Mouse (Mus musculus): ENCODE data around the gene Gm20518. TPM values are rescaled to one million over a fixed set of nuclear protein-coding genes. Genes with fewer than 3 reads are reported as not detected.

The Gm20518 gene
- polyA plus RNA-seq, 1 experiment = 7.7 TPM

- 21% methylated on average over 83 of the region's 83 CpGs for WGBS
- TF ChIP-seq POLR2A (IDR thresholded peaks at IDR 0.05; ENCODE audit: low read depth, low read length) (no peak), CTCF (conservative IDR thresholded peaks at IDR 0.05; ENCODE audit: insufficient read depth, insufficient read length, low read depth, low read length) (no peak)
- Histone ChIP-seq H3K4me1 (ENCODE audit: control insufficient read depth, insufficient read depth, low read length) (peaks cover 8% of the 10 kb centered on the region; the same call in 1 of the 2 replicates), H3K4me3 (ENCODE audit: insufficient read depth, low read depth, low read length) (peak overlapping the region; percentile 43), H3K27ac (ENCODE audit: insufficient read depth, low read depth, low read length) (no peak overlapping the region), H3K27me3 (replicated peaks; ENCODE audit: control insufficient read depth, insufficient read depth, low read length) (peaks cover 4% of the 10 kb centered on the region; the same call in 1 of the 2 replicates), H3K36me3 (ENCODE audit: control insufficient read depth, insufficient read depth, low read length) (no peaks in the 10 kb centered on the region)
- peak; percentile 53 for DNase-seq
These were observed 88.4 kb downstream of the Gm20518 start for GRCm38 (mm10) chr16:17802839-17803674.

GRCm38 (mm10) chr16:17802456-17802838, 89.0 kb downstream of the Gm20518 start:
- H3K36me3 ChIP-seq (ENCODE audit: control insufficient read depth, insufficient read depth, low read length) = no peaks in the 10 kb centered on the region
- H3K27me3 ChIP-seq (replicated peaks; ENCODE audit: control insufficient read depth, insufficient read depth, low read length) = peaks cover 6% of the 10 kb centered on the region; the same call in 1 of the 2 replicates
- peaks cover 13% of the 10 kb centered on the region; the same call in 1 of the 2 replicates for H3K4me1 ChIP-seq (ENCODE audit: control insufficient read depth, insufficient read depth, low read length)
- TF ChIP-seq POLR2A (IDR thresholded peaks at IDR 0.05; ENCODE audit: low read depth, low read length) = no peak
- no peak for TF ChIP-seq CTCF (conservative IDR thresholded peaks at IDR 0.05; ENCODE audit: insufficient read depth, insufficient read length, low read depth, low read length)
- DNase-seq = no peak
- H3K4me3 ChIP-seq (ENCODE audit: insufficient read depth, low read depth, low read length) = peak overlapping the region; percentile 43; the same call in 1 of the 2 replicates
- WGBS = 25% methylated on average over 18 of the region's 18 CpGs
- H3K27ac ChIP-seq (ENCODE audit: insufficient read depth, low read depth, low read length) = no peak overlapping the region

GRCm38 (mm10) chr16:17801777-17802455, 89.6 kb downstream of the Gm20518 start:
- H3K4me1 ChIP-seq (ENCODE audit: control insufficient read depth, insufficient read depth, low read length) = peaks cover 13% of the 10 kb centered on the region; the same call in 1 of the 2 replicates
- no peak overlapping the region for H3K4me3 ChIP-seq (ENCODE audit: insufficient read depth, low read depth, low read length)
- WGBS = 23% methylated on average over 7 of the region's 7 CpGs

GRCm38 (mm10) chr16:17799584-17799983, 91.9 kb downstream of the Gm20518 start:
- Histone ChIP-seq H3K27me3 (replicated peaks; ENCODE audit: control insufficient read depth, insufficient read depth, low read length) (peaks cover 3% of the 10 kb centered on the region; the same call in 1 of the 2 replicates), H3K4me1 (ENCODE audit: control insufficient read depth, insufficient read depth, low read length) (peaks cover 13% of the 10 kb centered on the region; the same call in 1 of the 2 replicates), H3K27ac (ENCODE audit: insufficient read depth, low read depth, low read length) (no peak overlapping the region), H3K4me3 (ENCODE audit: insufficient read depth, low read depth, low read length) (no peak overlapping the region), H3K36me3 (ENCODE audit: control insufficient read depth, insufficient read depth, low read length) (no peaks in the 10 kb centered on the region)
- no peak for DNase-seq
- TF ChIP-seq POLR2A (IDR thresholded peaks at IDR 0.05; ENCODE audit: low read depth, low read length) (no peak), CTCF (conservative IDR thresholded peaks at IDR 0.05; ENCODE audit: insufficient read depth, insufficient read length, low read depth, low read length) (no peak)

More at GRCm38 (mm10) chr16:17801777-17802455, 89.6 kb downstream of the Gm20518 start:
- Histone ChIP-seq H3K36me3 (ENCODE audit: control insufficient read depth, insufficient read depth, low read length) (no peaks in the 10 kb centered on the region), H3K27ac (ENCODE audit: insufficient read depth, low read depth, low read length) (no peak overlapping the region), H3K27me3 (replicated peaks; ENCODE audit: control insufficient read depth, insufficient read depth, low read length) (peaks cover 6% of the 10 kb centered on the region; the same call in 1 of the 2 replicates)
- TF ChIP-seq POLR2A (IDR thresholded peaks at IDR 0.05; ENCODE audit: low read depth, low read length) (no peak), CTCF (conservative IDR thresholded peaks at IDR 0.05; ENCODE audit: insufficient read depth, insufficient read length, low read depth, low read length) (no peak)
- DNase-seq = no peak

- peaks cover 3% of the 10 kb centered on the region; the same call in 1 of the 2 replicates for H3K27me3 ChIP-seq (replicated peaks; ENCODE audit: control insufficient read depth, insufficient read depth, low read length)
- H3K4me1 ChIP-seq (ENCODE audit: control insufficient read depth, insufficient read depth, low read length) = peaks cover 12% of the 10 kb centered on the region; the same call in 1 of the 2 replicates
- peak; percentile 74 for DNase-seq
- H3K27ac ChIP-seq (ENCODE audit: insufficient read depth, low read depth, low read length) = peak overlapping the region; percentile 71
- TF ChIP-seq POLR2A (IDR thresholded peaks at IDR 0.05; ENCODE audit: low read depth, low read length) (no peak), CTCF (conservative IDR thresholded peaks at IDR 0.05; ENCODE audit: insufficient read depth, insufficient read length, low read depth, low read length) (no peak)
- peak overlapping the region; percentile 47 for H3K4me3 ChIP-seq (ENCODE audit: insufficient read depth, low read depth, low read length)
- 10% methylated on average over 45 of the region's 45 CpGs for WGBS
- no peaks in the 10 kb centered on the region for H3K36me3 ChIP-seq (ENCODE audit: control insufficient read depth, insufficient read depth, low read length)
These were observed 92.9 kb downstream of the Gm20518 start for GRCm38 (mm10) chr16:17798321-17799180.

GRCm38 (mm10) chr16:17797812-17798311, 93.6 kb downstream of the Gm20518 start:
- no peak for DNase-seq
- H3K36me3 ChIP-seq (ENCODE audit: control insufficient read depth, insufficient read depth, low read length) = no peaks in the 10 kb centered on the region
- H3K27ac ChIP-seq (ENCODE audit: insufficient read depth, low read depth, low read length) = peak overlapping the region; percentile 71
- peaks cover 3% of the 10 kb centered on the region; the same call in 1 of the 2 replicates for H3K27me3 ChIP-seq (replicated peaks; ENCODE audit: control insufficient read depth, insufficient read depth, low read length)
- 14% methylated on average over 29 of the region's 29 CpGs for WGBS
- H3K4me1 ChIP-seq (ENCODE audit: control insufficient read depth, insufficient read depth, low read length) = peaks cover 9% of the 10 kb centered on the region; the same call in 1 of the 2 replicates
- peak overlapping the region; percentile 47 for H3K4me3 ChIP-seq (ENCODE audit: insufficient read depth, low read depth, low read length)
- no peak for TF ChIP-seq POLR2A (IDR thresholded peaks at IDR 0.05; ENCODE audit: low read depth, low read length)
- no peak for TF ChIP-seq CTCF (conservative IDR thresholded peaks at IDR 0.05; ENCODE audit: insufficient read depth, insufficient read length, low read depth, low read length)
